Mouse (Mus musculus): ENCODE data around the gene Mex3a.

The Mex3a gene

GRCm38 (mm10) chr3:88541622-88542401 lies 9.6 kb downstream of the Mex3a start:
- DNase-seq (ENCODE audit: inconsistent age in 2 of 2, low spot score in 1 of 2) = no peak

DNA sequence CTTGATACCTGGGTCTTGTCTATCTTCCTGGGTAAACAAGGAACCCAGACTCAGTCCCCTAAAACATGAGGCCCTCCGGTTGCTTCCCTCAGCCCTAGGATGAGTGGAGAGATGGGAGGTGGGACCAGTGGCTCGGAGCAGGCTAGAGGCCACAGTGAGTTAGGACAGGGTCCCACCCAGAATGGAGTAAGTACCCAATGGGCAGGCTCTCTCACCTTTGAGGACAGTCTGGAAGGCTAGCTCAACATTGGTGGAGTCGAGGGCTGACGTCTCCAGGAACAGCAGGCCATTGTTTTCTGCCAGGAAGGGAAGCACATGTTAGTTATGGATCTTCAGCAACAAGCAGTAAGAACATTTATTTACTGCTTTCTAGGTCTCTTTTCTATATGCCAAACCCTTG lies 10.3 kb downstream of the Mex3a start:
- no peak for DNase-seq (ENCODE audit: inconsistent age in 2 of 2, low spot score in 1 of 2)

- DNase-seq (ENCODE audit: inconsistent age in 2 of 2, low spot score in 1 of 2) = no peak
These were observed 11.0 kb downstream of the Mex3a start for GRCm38 (mm10) chr3:88543174-88543573.

- no peak for DNase-seq (ENCODE audit: inconsistent age in 2 of 2, low spot score in 1 of 2)
These were observed 11.6 kb downstream of the Mex3a start for GRCm38 (mm10) chr3:88543651-88544410.

GRCm38 (mm10) chr3:88544514-88544913 lies 12.3 kb downstream of the Mex3a start:
- DNase-seq (ENCODE audit: inconsistent age in 2 of 2, low spot score in 1 of 2) = peak in 1 of 2 experiments; percentile 73

DNA sequence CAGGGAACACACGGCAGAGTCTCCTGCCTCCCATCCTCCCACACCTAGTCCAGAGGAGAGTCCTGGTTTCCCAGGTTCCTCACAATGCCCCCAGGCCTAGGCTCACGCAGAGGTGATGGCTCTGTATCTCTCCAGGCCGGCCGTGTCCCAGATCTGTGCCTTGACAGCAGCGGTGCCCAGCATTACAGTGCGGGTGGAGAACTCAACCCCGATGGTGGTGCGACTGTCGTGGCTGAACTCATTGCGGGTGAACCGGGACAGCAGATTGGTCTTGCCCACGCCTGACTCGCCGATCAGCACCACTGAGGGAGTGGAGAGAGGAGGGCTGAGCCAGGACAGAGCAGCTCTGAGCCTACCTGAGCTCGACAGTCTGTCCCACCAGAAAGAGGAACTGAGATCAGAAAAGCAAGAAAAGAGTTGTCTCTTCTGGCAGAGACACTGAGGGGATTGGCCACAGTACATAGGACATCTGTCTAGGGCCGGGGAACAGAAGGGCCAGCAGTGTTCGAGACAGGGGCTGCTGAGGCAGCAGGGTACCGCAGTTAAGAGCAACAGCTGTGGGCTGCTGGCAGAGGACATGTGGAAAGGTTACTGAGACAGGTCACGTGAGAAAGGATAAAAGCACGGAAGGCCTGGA lies 12.9 kb downstream of the Mex3a start:
- no peak for DNase-seq (ENCODE audit: inconsistent age in 2 of 2, low spot score in 1 of 2)

DNA sequence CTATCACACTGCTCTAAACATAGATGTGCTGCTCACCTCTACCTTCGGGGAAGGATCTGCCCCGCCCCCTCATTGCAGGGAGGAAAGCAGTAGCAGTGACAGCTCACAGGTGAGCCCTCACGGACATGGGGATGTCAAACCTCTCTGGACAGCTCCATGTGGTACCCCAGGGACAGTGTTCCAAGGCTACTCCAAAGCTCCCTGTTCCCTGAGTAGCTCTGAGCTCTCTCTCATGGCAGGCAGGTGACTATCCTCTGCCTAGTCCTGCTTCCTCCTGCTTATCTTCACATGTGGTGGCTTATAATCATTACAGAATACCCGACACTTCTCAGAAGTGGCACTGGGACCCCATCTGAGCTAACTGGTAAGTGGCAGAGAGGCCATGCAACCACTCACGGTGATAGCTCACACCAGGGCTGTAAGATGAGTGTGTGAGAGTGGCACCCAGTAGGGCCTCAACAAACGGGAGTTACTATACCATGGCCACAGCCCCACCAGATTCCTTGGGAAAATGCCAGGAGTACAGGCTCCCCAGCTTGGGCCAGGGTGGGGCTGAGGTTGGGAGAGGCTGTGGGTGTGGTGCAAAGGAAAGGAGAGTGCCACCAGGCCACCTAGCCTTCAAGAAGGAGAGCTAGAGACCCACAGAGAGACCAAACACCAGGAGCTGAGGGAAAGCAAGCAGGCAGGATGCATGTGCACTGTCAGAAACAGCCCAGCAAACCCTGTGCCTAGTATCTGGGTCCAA lies 14.7 kb downstream of the Mex3a start:
- no peak for DNase-seq (ENCODE audit: inconsistent age in 2 of 2, low spot score in 1 of 2)

DNA sequence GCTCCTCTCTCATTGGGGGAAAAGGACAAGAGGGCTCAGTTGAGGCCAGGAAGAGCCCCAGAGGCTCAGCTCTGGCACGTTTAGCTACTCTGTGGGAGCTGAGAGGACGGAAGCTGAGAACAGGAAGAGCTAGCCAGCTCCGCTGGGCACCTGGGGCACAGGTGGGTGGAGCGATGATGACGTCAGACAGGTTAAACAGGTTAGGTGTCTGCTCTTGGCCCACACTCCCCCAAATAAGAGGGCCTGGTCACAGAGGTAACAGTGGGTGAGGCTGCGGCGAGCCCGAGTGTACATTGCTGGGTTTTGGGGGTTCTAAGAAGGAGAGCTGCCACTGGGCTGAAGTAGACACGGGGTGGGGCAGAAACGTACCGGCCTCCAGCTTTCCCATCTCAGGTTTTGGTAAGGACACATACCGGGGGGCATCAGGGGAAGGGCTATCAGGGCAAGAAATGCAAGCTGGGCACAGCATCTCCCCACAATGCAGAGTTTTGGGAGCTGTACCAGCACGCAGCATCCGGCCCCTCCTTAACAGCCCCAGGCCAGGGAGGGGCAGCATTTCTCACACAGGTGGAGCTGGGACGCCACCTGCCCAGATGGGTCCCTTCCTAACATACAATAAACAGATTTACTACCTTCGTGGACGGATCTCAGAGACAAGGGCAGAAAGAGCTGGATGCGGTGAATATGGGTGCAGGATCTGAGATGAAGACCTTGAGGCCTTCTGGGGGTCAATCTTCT lies 16.2 kb downstream of the Mex3a start, which contains the start of gene Rab25:
TSS of gene Rab25 (minus strand) at position 121 of the 738 bp plus-strand sequence.
- DNase-seq (ENCODE audit: inconsistent age in 2 of 2, low spot score in 1 of 2) = no peak

- DNase-seq (ENCODE audit: inconsistent age in 2 of 2, low spot score in 1 of 2) = peak in 1 of 2 experiments; percentile 62
These were observed 19.4 kb downstream of the Mex3a start for GRCm38 (mm10) chr3:88551586-88551985.

DNA sequence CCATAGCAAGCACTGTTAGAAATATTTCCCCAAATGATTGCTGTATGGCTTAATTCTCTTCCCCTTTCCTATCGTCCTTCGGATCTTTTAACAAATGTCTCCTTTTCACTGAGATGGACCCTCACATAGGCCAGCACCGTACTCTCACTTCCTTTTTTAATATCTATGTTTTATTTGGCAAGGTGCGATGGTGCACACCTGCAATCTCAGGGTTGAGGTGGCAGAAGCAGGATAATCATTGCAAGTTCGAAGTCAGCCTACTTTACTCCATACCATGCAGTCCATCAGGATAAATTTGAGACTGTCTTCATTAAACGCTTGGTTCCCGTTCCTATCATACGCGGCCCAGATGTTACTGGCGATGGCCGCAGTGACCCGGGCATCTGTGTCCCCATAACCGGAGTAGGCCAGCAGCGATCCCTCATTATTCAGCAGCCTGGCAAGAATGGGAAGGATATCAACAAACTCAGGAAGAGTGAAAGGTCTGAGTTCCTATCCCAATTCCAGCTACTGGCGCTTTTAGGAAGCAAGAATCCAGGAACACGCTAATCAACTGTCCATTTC lies 20.0 kb downstream of the Mex3a start:
- no peak for DNase-seq (ENCODE audit: inconsistent age in 2 of 2, low spot score in 1 of 2)

DNA sequence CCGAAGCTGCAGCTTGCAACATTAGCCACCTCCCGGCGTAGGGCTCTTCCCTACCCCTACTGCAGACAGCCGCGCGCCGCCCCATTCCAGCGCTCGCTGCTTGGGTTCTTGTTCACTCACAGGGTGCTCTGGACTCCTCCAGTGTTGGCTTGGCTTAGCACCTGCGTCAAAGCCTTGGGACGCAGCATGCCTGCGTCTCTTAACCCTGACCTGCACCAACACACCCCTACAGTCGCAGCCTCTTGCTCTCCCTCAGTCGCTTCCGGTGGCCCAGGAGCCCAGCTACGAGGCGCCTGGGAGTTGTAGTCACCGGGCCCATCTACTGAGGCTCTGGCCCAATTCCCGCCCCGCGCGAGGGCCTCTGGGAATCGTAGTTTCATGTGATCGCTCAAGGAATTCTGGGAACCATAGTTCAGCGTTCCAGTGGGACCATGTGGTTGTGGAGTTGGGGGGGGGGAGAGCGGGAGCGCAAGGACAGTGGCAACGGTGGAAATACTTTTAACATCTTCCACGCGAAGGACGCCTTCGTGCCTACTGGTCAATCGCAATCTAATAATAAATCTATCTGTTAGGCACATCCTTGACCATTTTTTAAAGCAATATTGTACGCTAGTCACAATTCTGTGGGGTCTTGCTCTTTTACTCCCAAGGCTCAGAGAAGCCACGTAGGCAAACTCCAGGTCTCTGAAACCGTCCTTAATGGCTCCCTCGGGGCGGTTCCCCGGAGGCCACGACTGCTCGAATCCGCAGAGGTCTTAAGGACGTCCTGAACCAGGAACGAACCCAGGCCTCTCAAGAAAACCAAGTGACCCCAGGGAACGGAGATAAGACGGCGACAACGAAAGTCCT lies 20.7 kb downstream of the Mex3a start, which contains the start of gene Lamtor2:
TSS of gene Lamtor2 (minus strand) at position 399 of the 849 bp plus-strand sequence.
- DNase-seq (ENCODE audit: inconsistent age in 2 of 2, low spot score in 1 of 2) = peak; percentile 99

DNA sequence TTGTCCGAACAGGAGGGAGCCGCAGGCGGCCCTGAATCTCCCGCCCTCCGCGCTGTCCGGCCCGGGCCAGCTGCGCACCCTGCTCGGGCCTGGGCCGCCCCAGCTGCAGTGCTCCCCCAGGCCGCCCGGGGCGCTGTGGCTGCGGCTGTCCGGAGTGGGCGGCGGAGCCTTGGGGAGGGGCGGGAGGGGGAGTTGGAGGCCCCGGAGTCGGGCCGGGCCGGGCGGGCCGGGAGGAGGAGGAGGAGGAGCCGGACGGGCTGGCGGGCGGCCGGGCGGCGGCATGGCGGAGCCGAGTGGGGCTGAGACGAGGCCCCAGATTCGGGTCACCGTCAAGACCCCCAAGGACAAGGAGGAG lies 21.3 kb downstream of the Mex3a start, which contains the start of gene Ubqln4:
TSS of gene Ubqln4 (plus strand) at position 234 of the 355 bp plus-strand sequence.
- DNase-seq (ENCODE audit: inconsistent age in 2 of 2, low spot score in 1 of 2) = peak; percentile 94 to 97

DNA sequence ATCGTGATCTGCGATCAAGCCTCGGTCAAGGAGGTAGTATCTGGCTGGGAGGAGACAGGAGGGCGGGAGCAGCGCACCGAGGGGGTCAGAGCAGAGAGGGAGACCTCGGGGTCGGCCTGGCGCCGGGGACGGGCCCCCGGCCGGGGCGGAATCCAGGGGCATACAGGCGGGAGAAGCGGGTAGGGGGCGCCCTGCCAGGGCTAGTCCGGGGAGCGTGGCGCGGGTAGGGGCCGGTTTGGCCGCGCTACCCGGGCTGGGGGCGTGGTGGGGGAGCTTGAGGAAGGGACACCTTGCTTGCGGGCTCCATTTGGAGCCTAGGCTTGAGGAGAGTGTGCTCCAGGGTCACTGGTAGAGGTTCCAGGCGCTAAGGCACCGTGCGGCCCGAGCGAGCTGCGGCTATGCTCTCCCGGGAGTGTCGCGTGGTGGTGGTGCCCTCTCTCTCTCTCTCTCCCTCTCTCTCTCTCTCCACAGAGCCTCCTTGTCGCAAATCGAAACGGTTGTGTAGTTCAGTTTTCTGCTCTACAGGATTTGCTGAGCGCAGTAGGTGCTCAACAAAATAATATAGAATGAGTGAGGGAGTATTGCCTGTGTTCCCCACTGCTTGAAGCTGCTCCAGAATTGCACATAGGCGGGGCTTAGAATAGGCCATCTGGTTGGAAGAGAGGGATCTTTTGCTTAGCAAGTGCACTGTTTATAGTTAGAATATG lies 21.8 kb downstream of the Mex3a start:
- DNase-seq (ENCODE audit: inconsistent age in 2 of 2, low spot score in 1 of 2) = peak in 1 of 2 experiments; percentile 85

DNA sequence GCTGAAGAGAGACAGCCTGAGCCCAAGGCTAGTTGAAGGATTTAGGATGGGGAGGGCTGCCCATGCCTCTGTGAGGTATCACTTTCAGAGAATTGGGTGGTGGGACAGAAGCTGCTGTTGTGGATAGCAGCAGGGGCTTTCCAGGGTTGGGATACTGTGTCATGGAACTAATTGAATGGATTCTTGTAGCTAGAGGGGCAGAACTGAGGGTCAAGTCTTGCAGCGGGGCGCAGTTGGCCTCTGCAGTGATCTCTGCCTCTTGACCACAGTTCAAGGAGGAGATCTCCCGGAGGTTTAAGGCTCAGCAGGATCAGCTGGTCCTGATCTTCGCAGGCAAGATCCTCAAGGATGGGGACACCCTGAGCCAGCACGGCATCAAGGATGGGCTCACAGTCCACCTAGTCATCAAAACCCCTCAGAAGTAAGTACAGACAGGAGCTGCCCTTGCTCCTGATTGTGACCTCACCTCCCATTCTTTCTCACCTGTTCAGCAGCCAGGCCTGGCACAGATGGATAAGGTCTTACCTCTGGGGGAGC lies 22.9 kb downstream of the Mex3a start:
- no peak for DNase-seq (ENCODE audit: inconsistent age in 2 of 2, low spot score in 1 of 2)

GRCm38 (mm10) chr3:88555731-88556130 lies 23.5 kb downstream of the Mex3a start:
- no peak for DNase-seq (ENCODE audit: inconsistent age in 2 of 2, low spot score in 1 of 2)

DNA sequence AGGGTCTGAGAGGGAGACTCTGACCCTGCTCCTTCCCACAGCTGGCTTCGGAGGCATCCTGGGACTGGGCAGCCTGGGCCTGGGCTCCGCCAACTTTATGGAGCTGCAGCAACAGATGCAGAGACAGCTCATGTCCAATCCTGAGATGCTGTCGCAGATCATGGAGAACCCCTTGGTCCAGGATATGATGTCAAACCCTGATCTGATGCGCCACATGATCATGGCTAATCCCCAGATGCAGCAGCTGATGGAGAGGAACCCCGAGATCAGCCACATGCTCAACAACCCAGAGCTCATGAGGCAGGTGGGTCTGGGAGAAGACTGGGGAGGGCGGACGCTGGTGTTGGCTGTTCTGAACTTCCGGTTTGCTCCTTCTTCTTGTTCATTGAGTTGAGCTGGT lies 24.4 kb downstream of the Mex3a start:
- no peak for DNase-seq (ENCODE audit: inconsistent age in 2 of 2, low spot score in 1 of 2)

GRCm38 (mm10) chr3:88559596-88559995 lies 27.4 kb downstream of the Mex3a start:
- no peak for DNase-seq (ENCODE audit: inconsistent age in 2 of 2, low spot score in 1 of 2)

- no peak for DNase-seq (ENCODE audit: inconsistent age in 2 of 2, low spot score in 1 of 2)
These were observed 29.8 kb downstream of the Mex3a start for GRCm38 (mm10) chr3:88561989-88562388.
